Mouse (Mus musculus) lung, embryonic 14.5 days (tissue): ENCODE measurements around the gene Nhsl1. TPM values are rescaled to one million over a fixed set of nuclear protein-coding genes. Genes with fewer than 3 reads are reported as not detected.
"Not testable (repeated sequence)": the region's sequence is repeated elsewhere in the genome, so short reads cannot be mapped to it uniquely, and the experiment has no call there.

Experiments used
- ATAC-seq: fragments of 200-750 bp; cut with Nextera tagmentation; 2 replicates; pipeline ENCODE4 v1.8.0; 2017; ENCODE audit warnings: mild to moderate bottlenecking, moderate TSS enrichment, moderate library complexity; ENCODE audit not compliant: insufficient read depth
- DNase-seq: peaks from one replicate; pipeline ENCODE4 v3.0.0-alpha.2; 2015
- H3K27ac ChIP-seq: fragments of 300-500 bp; sonication (generic); 2 replicates; pipeline ENCODE4 v1.5.1; 2014; ENCODE audit warnings: low read depth, mild to moderate bottlenecking, moderate library complexity
- H3K27me3 ChIP-seq: fragments of 300-500 bp; sonication (generic); 2 replicates; pipeline ENCODE4 v1.6.1; 2014; ENCODE audit warnings: low read length, control low read depth; ENCODE audit not compliant: insufficient read depth
- H3K36me3 ChIP-seq: fragments of 300-500 bp; sonication (generic); 2 replicates; pipeline ENCODE4 v1.6.1; 2014; ENCODE audit warnings: control low read depth; ENCODE audit not compliant: insufficient read depth
- H3K4me1 ChIP-seq: fragments of 300-500 bp; sonication (generic); 2 replicates; pipeline ENCODE4 v1.6.1; 2014; ENCODE audit warnings: antibody characterized with exemption, control low read depth; ENCODE audit not compliant: insufficient read depth
- H3K4me2 ChIP-seq: fragments of 300-500 bp; sonication (generic); 2 replicates; pipeline ENCODE4 v1.6.1; 2014; ENCODE audit warnings: mild to moderate bottlenecking
- H3K4me3 ChIP-seq: fragments of 300-500 bp; sonication (generic); 2 replicates; pipeline ENCODE4 v1.5.1; 2014; ENCODE audit warnings: low read depth, low read length
- H3K9ac ChIP-seq: fragments of 300-500 bp; sonication (generic); 2 replicates; pipeline ENCODE4 v1.6.1; 2014
- H3K9me3 ChIP-seq: fragments of 300-500 bp; sonication (generic); 2 replicates; pipeline ENCODE4 v1.6.1; 2016; ENCODE audit warnings: low read depth, low read length, control low read depth
- CTCF ChIP-seq: IDR thresholded peaks from 2 replicates; pipeline ENCODE4 v1.5.1; 2016; ENCODE audit warnings: antibody characterized with exemption, low read depth
- WGBS: fragments of 180-500 bp; shearing (Covaris S2); extraction: QIAGEN DNeasy Blood & Tissue Kit; methylation state at CpG from one replicate; pipeline ENCODE4 v1.1.7; 2014; 5-methylcytosine and 5-hydroxymethylcytosine counted together
- polyA plus RNA-seq: library from polyadenylated mRNA; unstranded; fragments of >200 nt; fragmentation: Nextera tagmentation; extraction: Ambion mirVana; gene quantifications from 2 replicates; pipeline ENCODE4 v1.2.1, GENCODE M21; 2014

The Nhsl1 gene
- polyA plus RNA-seq, 1 experiment from 2014 or later = 5.5 TPM

DNA sequence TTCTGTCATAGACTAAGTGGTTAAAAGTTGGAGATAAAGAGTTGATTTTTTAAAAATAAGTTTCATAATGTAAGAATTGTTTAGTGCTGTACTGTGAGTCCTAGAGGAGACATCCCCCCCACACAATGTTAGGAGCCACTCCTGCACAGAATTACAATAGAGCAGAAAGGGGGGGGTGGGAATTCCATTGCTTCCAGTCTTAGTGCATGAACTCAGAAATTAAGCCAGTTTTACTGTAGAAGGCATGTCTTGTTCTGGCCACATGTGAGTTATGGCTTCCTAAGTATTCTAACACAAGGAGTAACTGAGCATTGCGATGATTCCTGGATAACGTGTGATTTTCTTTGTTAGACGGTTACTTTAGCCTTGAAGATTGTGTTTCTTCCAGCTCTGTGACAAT, 112.8 kb downstream of the Nhsl1 start:
- Histone ChIP-seq H3K4me3 (peak overlapping the region; percentile 25), H3K36me3 (no peaks in the 10 kb centered on the region), H3K9me3 (no peaks in the 10 kb centered on the region), H3K4me2 (peak overlapping the region; percentile 68), H3K4me1 (peaks cover 8% of the 10 kb centered on the region; the same call in 1 of the 2 replicates), H3K9ac (peak overlapping the region; percentile 3; the same call in 1 of the 2 replicates), H3K27ac (peak overlapping the region; percentile 20; the same call in 1 of the 2 replicates), H3K27me3 (no peaks in the 10 kb centered on the region)
- no peak for TF ChIP-seq CTCF
- WGBS = 67% methylated on average over 3 of the region's 3 CpGs
- ATAC-seq (no peak), DNase-seq (peak; percentile 14)

DNA sequence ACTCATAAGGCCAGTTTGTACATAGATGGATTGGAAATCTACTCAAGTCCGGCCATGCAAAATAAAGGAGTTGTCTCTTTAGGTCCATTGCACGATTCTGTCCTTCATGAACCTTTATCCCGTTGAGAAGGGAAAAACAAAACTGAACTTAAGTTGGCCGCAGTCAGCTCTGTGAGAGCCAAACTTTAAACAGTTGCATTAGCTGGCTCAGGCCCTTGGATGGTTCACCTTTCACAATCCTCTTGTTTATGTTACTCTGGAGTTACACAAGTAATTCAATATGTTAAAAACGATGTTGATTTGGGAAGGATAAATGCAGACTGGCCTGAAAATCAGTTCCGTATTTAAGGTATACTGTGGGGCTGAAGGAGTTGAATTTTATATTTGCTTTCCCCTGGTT, 116.7 kb downstream of the Nhsl1 start:
- Histone ChIP-seq H3K36me3 (no peaks in the 10 kb centered on the region), H3K9me3 (no peaks in the 10 kb centered on the region), H3K9ac (no peak overlapping the region), H3K4me1 (peaks cover 8% of the 10 kb centered on the region; the same call in 1 of the 2 replicates), H3K27me3 (no peaks in the 10 kb centered on the region), H3K27ac (peak overlapping the region; percentile 54; the same call in 1 of the 2 replicates), H3K4me3 (no peak overlapping the region), H3K4me2 (no peak overlapping the region)
- 52% methylated on average over 6 of the region's 6 CpGs for WGBS
- TF ChIP-seq CTCF = no peak
- peak; percentile 48 for DNase-seq
- ATAC-seq = no peak

DNA sequence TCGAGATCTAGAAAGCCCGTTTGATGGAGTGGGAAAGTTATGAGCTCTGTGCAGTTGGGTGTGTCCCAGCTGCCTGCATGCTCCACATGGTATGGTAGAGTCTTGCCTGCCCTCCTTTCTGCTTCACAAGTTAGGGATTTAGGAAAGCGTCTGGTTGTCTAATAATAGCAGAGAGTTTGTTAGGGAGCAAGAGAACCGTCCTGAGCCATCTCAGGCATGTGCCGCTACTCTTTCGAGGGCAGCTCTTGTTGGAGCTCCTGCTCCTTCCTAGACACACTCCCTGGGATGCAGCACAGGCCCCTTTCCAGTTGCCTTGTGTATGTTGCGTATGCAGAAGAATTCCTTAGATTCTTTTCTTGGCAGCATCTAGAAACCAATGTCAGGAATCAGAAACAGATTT, 117.2 kb downstream of the Nhsl1 start:
- H3K4me2 ChIP-seq = no peak overlapping the region
- ATAC-seq (peak; percentile 45; the same call in 1 of the 2 replicates), DNase-seq (peak; percentile 52)
- peaks cover 8% of the 10 kb centered on the region; the same call in 1 of the 2 replicates for H3K4me1 ChIP-seq
- no peak overlapping the region for H3K9ac ChIP-seq
- TF ChIP-seq CTCF = no peak
- H3K27ac ChIP-seq = peak overlapping the region; percentile 54; the same call in 1 of the 2 replicates
- no peaks in the 10 kb centered on the region for H3K36me3 ChIP-seq
- no peak overlapping the region for H3K4me3 ChIP-seq
- WGBS = 26% methylated on average over 7 of the region's 7 CpGs
- no peaks in the 10 kb centered on the region for H3K27me3 ChIP-seq
- H3K9me3 ChIP-seq = no peaks in the 10 kb centered on the region

DNA sequence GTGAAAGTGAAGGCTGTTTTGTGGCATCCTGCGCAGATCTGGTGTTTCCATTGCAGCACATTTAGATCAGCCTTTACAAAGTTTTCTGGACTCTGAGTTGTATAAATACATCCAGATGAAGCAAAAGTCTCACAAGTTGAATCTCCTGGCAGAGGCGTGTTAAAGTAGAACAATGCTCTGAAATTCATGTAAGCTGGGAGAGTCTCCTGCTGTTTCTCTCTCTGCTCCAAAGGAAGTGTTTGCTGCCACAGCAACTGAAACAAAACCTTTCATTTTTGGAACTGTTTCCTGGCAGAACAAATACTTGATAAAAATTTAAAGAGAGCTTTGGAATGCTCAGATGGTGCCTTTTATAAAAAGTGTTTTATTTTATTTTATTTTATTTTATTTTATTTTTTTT, 118.8 kb downstream of the Nhsl1 start:
- no peaks in the 10 kb centered on the region for H3K36me3 ChIP-seq
- H3K9me3 ChIP-seq = no peaks in the 10 kb centered on the region
- ATAC-seq (no peak), DNase-seq (peak; percentile 23)
- no peak for TF ChIP-seq CTCF
- WGBS = 54% methylated on average over 2 of the region's 2 CpGs
- H3K4me3 ChIP-seq = no peak overlapping the region
- no peak overlapping the region for H3K9ac ChIP-seq
- no peak overlapping the region for H3K27ac ChIP-seq
- H3K27me3 ChIP-seq = no peaks in the 10 kb centered on the region
- H3K4me2 ChIP-seq = no peak overlapping the region
- H3K4me1 ChIP-seq = peaks cover 8% of the 10 kb centered on the region; the same call in 1 of the 2 replicates

- no peaks in the 10 kb centered on the region for H3K36me3 ChIP-seq
- H3K27ac ChIP-seq = peak overlapping the region; percentile 50; the same call in 1 of the 2 replicates
- peaks cover 7% of the 10 kb centered on the region; the same call in 1 of the 2 replicates for H3K4me1 ChIP-seq
- DNase-seq = no peak
- no peak overlapping the region for H3K4me3 ChIP-seq
- H3K9me3 ChIP-seq = no peaks in the 10 kb centered on the region
- WGBS = 39% methylated on average over 6 of the region's 6 CpGs
- no peak for ATAC-seq
- TF ChIP-seq CTCF = no peak
- no peak overlapping the region for H3K9ac ChIP-seq
- H3K4me2 ChIP-seq = no peak overlapping the region
- no peaks in the 10 kb centered on the region for H3K27me3 ChIP-seq
Observed at GRCm38 (mm10) chr10:18445603-18446358, 127.0 kb downstream of the Nhsl1 start.

GRCm38 (mm10) chr10:18446359-18446820, 127.6 kb downstream of the Nhsl1 start:
- Histone ChIP-seq H3K4me2 (no peak overlapping the region), H3K36me3 (no peaks in the 10 kb centered on the region), H3K4me3 (no peak overlapping the region), H3K9me3 (no peaks in the 10 kb centered on the region), H3K27ac (peak overlapping the region; percentile 50; the same call in 1 of the 2 replicates), H3K4me1 (peaks cover 7% of the 10 kb centered on the region; the same call in 1 of the 2 replicates), H3K27me3 (no peaks in the 10 kb centered on the region), H3K9ac (no peak overlapping the region)
- no peak for TF ChIP-seq CTCF
- DNase-seq (peak; percentile 11), ATAC-seq (peak; percentile 71)
- 16% methylated on average over 6 of the region's 7 CpGs for WGBS

- no peak for DNase-seq
- no peak for TF ChIP-seq CTCF
- Histone ChIP-seq H3K27ac (0 out of 2 replicates have a peak overlapping the region, but pooled peaks have one; percentile 40), H3K4me1 (peaks cover 7% of the 10 kb centered on the region; the same call in 1 of the 2 replicates), H3K9me3 (no peaks in the 10 kb centered on the region), H3K27me3 (no peaks in the 10 kb centered on the region), H3K4me3 (no peak overlapping the region), H3K4me2 (no peak overlapping the region), H3K36me3 (no peaks in the 10 kb centered on the region), H3K9ac (no peak overlapping the region)
- 23% methylated on average over 4 of the region's 4 CpGs for WGBS
- ATAC-seq = no peak
Observed at GRCm38 (mm10) chr10:18447299-18447698, 128.5 kb downstream of the Nhsl1 start.

- not testable (repeated sequence) for H3K9ac ChIP-seq, H3K9me3 ChIP-seq, H3K27me3 ChIP-seq, H3K36me3 ChIP-seq, H3K4me2 ChIP-seq, DNase-seq, H3K4me1 ChIP-seq, ATAC-seq, H3K4me3 ChIP-seq, H3K27ac ChIP-seq
- WGBS = 78% methylated on average over 7 of the region's 7 CpGs
Observed at GRCm38 (mm10) chr10:18448896-18449295, 130.1 kb downstream of the Nhsl1 start.
